Mouse (Mus musculus) neural tube, embryonic 12.5 days (tissue): ENCODE measurements at regions not wholly inside any gene's neighbourhood (a gene's known extent, or its start where the extent isn't known, plus 50 kb on each side); places are given as distances from the start of the nearest gene placed in this dataset.

Source experiments
- ATAC-seq: fragments of 200-750 bp; cut with Nextera tagmentation; 2 replicates; pipeline ENCODE4 v1.8.0; 2017; ENCODE audit warnings: low read depth, mild to moderate bottlenecking, moderate TSS enrichment, moderate library complexity; ENCODE audit not compliant: low FRiP score
- H3K27ac ChIP-seq: fragments of 300-500 bp; sonication (generic); 2 replicates; pipeline ENCODE4 v1.5.1; 2016
- H3K27me3 ChIP-seq: fragments of 300-500 bp; sonication (generic); replicated peaks from 2 replicates; pipeline ENCODE4 v1.6.1; 2016; ENCODE audit warnings: mild to moderate bottlenecking
- H3K36me3 ChIP-seq: fragments of 300-500 bp; sonication (generic); 2 replicates; pipeline ENCODE4 v1.6.1; 2016; ENCODE audit warnings: mild to moderate bottlenecking
- H3K4me1 ChIP-seq: fragments of 300-500 bp; sonication (generic); 2 replicates; pipeline ENCODE4 v1.6.1; 2016
- H3K4me2 ChIP-seq: fragments of 300-500 bp; sonication (generic); replicated peaks from 2 replicates; pipeline ENCODE4 v1.6.1; 2016; ENCODE audit warnings: mild to moderate bottlenecking
- H3K4me3 ChIP-seq: fragments of 300-500 bp; sonication (generic); 2 replicates; pipeline ENCODE4 v1.5.1; 2016
- H3K9ac ChIP-seq: fragments of 300-500 bp; sonication (generic); 2 replicates; pipeline ENCODE4 v1.6.1; 2016; ENCODE audit warnings: mild to moderate bottlenecking
- H3K9me3 ChIP-seq: fragments of 300-500 bp; sonication (generic); 2 replicates; pipeline ENCODE4 v1.6.1; 2016; ENCODE audit warnings: mild to moderate bottlenecking
- whole genome bisulfite sequencing: fragments of 180-500 bp; shearing (Covaris S2); methylation state at CpG from one replicate; pipeline ENCODE4 v1.1.7; 2016; 5-methylcytosine and 5-hydroxymethylcytosine counted together

DNA sequence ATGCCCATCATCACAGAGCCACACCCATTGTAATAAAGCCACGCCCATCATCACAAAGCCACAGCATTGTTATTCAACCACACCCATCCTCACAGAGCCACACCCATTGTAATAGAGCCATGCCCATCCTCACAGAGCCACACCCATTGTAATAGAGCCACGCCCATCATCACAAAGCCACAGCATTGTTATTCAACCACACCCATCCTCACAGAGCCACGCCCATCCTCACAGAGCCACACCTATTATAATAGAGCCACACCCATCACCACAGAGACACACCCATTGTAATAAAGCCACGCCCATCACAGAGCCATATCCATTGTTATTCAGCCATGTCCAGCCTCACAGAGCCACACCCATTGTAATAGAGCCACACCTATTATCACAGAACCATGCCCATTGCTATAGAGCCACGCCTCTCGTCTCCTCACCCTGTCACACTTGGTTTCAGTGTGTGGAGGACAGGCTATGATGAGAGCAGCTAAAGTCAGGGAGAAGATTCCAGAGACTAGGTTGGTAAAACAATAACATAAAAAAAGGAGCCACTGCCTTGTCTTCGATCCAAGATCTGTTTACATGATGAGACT, 85.6 kb downstream of the Gxylt1 start:
- Histone ChIP-seq H3K27me3 (no peaks in the 10 kb centered on the region), H3K9ac (no peak overlapping the region), H3K9me3 (peaks cover 3% of the 10 kb centered on the region; the same call in 1 of the 2 replicates), H3K4me1 (no peaks in the 10 kb centered on the region; the same call in 1 of the 2 replicates), H3K4me2 (no peak overlapping the region), H3K4me3 (no peak overlapping the region), H3K36me3 (no peaks in the 10 kb centered on the region), H3K27ac (no peak overlapping the region)
- ATAC-seq, result no peak
- 90% methylated on average over 7 of the region's 7 CpGs for WGBS

DNA sequence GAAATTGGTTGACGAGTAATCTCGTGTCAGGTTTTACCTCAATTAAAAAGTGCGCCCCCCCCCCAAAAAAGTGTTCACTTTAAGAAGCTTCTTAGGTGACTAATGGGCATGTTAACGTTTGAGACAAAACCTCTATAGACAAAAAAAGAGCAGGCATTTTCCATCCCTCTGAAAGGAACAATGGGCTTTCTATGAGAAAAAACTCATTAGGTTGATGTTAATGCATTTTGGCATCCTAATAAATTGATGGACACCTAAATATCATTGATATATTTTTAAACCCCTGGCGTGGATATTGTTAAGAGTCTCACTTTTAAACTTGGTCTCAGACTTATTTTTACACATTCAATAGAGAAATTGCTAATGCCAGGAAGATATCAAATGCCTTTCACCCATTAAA, 98.8 kb downstream of the Gxylt1 start:
- H3K9ac ChIP-seq, result no peak overlapping the region
- H3K4me1 ChIP-seq, result no peaks in the 10 kb centered on the region
- H3K9me3 ChIP-seq, result no peaks in the 10 kb centered on the region
- no peaks in the 10 kb centered on the region for H3K36me3 ChIP-seq
- no peak overlapping the region for H3K4me2 ChIP-seq
- ATAC-seq, result no peak
- 82% methylated on average over 5 of the region's 5 CpGs for WGBS
- no peaks in the 10 kb centered on the region for H3K27me3 ChIP-seq
- no peak overlapping the region for H3K27ac ChIP-seq
- H3K4me3 ChIP-seq, result no peak overlapping the region

DNA sequence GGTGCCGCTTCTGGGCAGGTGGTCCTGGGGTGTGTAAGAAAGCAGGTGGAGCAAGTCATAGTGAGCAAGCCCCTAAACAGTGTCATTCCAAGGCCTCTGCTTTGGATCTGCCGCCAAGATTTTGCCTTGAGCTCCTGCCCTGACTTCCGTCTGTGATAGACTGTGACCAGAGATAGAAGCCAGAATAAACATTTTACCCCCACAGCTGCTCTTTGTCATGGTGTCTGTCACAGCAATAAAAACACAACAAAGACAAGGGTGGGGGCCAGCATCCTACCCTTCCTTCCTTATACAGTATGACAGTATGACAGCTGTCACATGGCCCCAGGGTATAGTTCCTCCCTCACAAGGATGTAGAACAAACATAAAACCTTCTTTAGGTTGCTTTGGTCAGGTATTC, 106.2 kb downstream of the Gxylt1 start:
- no peaks in the 10 kb centered on the region for H3K4me1 ChIP-seq
- no peak for ATAC-seq
- no peaks in the 10 kb centered on the region for H3K27me3 ChIP-seq
- H3K9me3 ChIP-seq, result no peaks in the 10 kb centered on the region
- H3K4me3 ChIP-seq, result no peak overlapping the region
- no peak overlapping the region for H3K9ac ChIP-seq
- WGBS, result 81% methylated on average over 3 of the region's 3 CpGs
- no peak overlapping the region for H3K4me2 ChIP-seq
- H3K27ac ChIP-seq, result no peak overlapping the region
- no peaks in the 10 kb centered on the region for H3K36me3 ChIP-seq

DNA sequence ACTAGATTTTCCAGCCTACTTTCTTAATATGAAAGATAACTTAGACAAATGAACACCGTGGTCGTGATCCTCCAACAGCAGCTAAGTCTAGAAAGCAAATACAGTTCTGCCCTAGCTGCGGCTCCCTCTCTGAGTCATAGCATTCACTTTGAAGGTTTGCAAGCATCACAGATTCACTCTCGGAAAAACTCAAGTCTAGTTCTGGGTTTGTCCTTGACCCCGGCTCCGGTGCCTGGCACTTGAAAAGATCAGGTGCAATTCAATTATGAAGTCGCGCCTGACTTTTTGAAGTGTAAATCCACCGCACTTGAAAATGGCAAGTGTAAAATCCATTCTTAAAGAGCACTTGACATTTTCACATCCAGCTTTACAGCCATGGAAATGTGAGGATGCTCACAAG, 107.5 kb downstream of the Gxylt1 start:
- ATAC-seq, result no peak
- Histone ChIP-seq H3K4me3 (no peak overlapping the region), H3K9me3 (no peaks in the 10 kb centered on the region), H3K4me1 (peaks cover 2% of the 10 kb centered on the region), H3K4me2 (no peak overlapping the region), H3K27ac (no peak overlapping the region), H3K9ac (no peak overlapping the region), H3K27me3 (no peaks in the 10 kb centered on the region), H3K36me3 (no peaks in the 10 kb centered on the region)
- WGBS, result 90% methylated on average over 9 of the region's 9 CpGs

DNA sequence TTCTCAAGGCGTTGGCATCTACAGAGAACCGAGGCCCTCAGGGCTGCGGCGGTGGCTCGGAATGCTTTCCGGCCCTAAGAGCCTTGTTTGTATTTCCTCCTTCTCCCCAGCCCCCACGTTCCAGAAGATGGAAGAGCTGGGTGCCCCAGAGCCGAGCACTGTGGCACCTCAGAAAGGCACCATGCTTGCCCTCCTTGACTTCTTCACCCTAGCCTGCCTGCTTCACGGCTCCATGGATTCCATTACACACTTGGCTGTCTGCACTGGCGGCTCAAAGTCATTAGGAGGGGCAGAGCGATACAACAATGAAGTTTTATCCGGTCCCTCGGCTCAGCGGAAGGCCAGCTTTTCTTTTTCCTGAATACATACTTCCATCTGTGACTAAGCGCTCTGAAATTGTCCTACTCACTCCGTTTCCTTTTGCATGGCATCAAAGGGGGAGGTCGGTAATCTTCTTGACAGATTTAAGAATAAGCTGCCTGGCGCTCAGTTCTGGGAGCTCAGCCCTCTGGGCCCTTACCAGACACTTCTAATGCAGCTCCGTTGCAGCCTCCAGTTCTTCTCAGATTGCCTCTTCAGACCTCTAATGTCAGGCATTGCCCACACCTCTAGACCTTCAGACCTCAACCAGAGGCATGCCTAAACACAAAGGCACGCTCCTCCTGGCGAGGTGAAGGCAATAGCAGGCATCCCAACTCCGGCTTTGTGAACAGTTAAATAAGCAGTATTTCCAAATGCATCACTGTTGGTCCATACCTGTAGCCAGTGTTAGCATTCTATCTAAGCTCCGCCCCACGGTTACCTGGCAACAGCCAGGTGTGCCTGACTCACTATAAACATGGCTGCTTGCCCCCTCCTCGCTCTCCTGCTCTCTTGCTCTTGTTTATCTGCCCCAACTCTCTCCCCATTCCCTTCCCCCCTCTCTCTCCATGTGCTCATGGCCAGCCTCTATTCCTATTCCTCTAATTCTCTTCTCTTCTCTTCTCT, 112.8 kb downstream of the Gxylt1 start:
- 0 out of 2 replicates have a peak, but pooled peaks have one; percentile 25 for ATAC-seq

DNA sequence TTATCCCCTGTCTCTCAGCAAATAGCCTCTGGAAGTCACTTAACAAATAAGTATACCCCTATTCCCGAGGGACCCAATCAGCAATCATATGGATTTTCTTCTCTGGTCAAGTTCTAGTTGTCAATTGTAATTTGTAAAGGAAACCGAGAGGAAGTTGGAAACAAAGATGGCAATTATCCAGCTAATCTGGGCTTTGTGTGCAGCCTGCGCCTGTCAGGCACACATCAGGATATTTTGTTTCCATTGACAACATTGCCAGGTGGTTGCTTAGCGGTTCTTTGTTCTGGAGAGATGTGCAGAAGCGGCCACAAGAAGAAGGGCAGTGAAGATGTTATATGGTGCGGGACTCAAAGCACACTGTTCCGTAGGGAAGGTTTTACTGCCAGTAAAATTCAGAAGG, 113.7 kb downstream of the Gxylt1 start:
- H3K4me3 ChIP-seq, result no peak overlapping the region
- no peaks in the 10 kb centered on the region for H3K27me3 ChIP-seq
- no peak overlapping the region for H3K4me2 ChIP-seq
- no peaks in the 10 kb centered on the region for H3K36me3 ChIP-seq
- H3K4me1 ChIP-seq, result peaks cover 11% of the 10 kb centered on the region
- no peak for ATAC-seq
- no peak overlapping the region for H3K27ac ChIP-seq
- H3K9ac ChIP-seq, result no peak overlapping the region
- 65% methylated on average over 7 of the region's 7 CpGs for WGBS
- H3K9me3 ChIP-seq, result no peaks in the 10 kb centered on the region

More for the DNA sequence above, 112.8 kb downstream of the Gxylt1 start:
- WGBS, result 61% methylated on average over 25 of the region's 25 CpGs
- Histone ChIP-seq H3K9ac (no peak overlapping the region), H3K27ac (no peak overlapping the region), H3K27me3 (no peaks in the 10 kb centered on the region), H3K4me3 (no peak overlapping the region), H3K9me3 (no peaks in the 10 kb centered on the region), H3K4me1 (peaks cover 11% of the 10 kb centered on the region), H3K4me2 (peak overlapping the region; percentile 2), H3K36me3 (no peaks in the 10 kb centered on the region)

DNA sequence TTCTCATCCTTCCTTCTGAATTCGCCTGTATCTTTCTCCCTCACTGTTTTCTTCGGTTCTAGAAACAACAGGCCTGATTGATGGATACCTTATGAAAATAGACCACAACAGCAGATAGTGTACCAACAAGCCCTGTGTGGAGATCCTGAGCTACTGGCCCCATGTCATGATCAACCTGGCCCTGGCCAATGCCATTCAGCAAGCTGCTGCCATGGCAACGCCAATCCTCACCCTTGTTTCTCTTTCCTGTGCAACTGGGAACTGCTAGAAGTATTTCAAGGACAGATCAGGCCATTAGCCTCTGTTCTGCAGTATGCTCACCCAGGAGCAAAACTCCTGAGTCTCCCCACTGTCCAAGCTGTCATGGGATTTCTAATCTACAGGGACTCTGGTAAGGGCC, 119.2 kb downstream of the Gxylt1 start:
- ATAC-seq, result no peak

DNA sequence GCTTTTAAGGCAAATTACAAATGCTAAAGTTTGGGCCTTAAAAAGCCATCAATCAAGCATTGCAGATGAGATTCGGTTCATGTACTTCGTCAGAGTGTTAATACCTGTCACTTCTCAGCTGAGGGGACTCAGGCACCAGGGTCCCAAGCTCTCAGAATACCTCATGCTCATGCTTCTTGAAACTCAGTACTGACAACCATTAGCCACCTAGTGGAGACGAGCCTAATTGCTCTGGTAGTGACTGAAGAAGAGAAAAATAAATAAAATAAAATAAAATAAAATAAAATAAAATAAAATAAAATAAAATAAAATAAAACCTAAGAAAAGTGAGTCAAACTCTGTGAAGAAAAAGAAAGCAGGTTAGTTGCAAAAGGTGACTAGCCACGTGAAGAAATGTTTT, 121.0 kb downstream of the Gxylt1 start:
- H3K4me1 ChIP-seq, result no peaks in the 10 kb centered on the region
- 62% methylated on average over 4 of the region's 4 CpGs for WGBS
- no peak for ATAC-seq
- H3K27ac ChIP-seq, result no peak overlapping the region
- H3K4me3 ChIP-seq, result no peak overlapping the region
- no peaks in the 10 kb centered on the region for H3K9me3 ChIP-seq
- no peak overlapping the region for H3K4me2 ChIP-seq
- no peaks in the 10 kb centered on the region for H3K36me3 ChIP-seq
- no peak overlapping the region for H3K9ac ChIP-seq
- H3K27me3 ChIP-seq, result no peaks in the 10 kb centered on the region

More for the DNA sequence above, 119.2 kb downstream of the Gxylt1 start:
- 83% methylated on average over 3 of the region's 3 CpGs for WGBS
- Histone ChIP-seq H3K4me3 (no peak overlapping the region), H3K36me3 (no peaks in the 10 kb centered on the region), H3K27ac (no peak overlapping the region), H3K9me3 (no peaks in the 10 kb centered on the region), H3K27me3 (no peaks in the 10 kb centered on the region), H3K9ac (no peak overlapping the region), H3K4me1 (no peaks in the 10 kb centered on the region), H3K4me2 (no peak overlapping the region)

DNA sequence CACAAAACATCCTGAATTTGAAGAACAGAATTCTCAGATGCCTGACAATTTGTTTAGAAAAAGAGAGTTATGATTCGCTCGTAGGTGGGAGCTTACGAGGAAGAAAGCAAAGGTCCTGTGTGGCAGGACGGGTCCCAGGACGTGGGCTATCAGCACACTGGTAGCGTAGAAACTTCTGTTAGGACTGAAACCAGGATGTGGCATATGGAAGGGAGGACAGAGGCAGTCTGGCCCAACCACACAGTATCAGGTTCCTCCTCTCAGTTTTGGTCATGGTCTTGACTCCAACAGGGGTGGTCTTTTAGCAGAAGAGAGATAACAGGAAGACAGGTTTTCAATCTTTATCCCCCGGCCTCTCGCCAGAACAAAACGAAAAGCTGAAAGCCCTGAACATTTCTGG, 130.1 kb downstream of the Gxylt1 start:
- Histone ChIP-seq H3K4me2 (no peak overlapping the region), H3K9ac (no peak overlapping the region), H3K4me1 (no peaks in the 10 kb centered on the region), H3K9me3 (no peaks in the 10 kb centered on the region), H3K27ac (no peak overlapping the region), H3K27me3 (no peaks in the 10 kb centered on the region), H3K4me3 (no peak overlapping the region), H3K36me3 (no peaks in the 10 kb centered on the region)
- WGBS, result 87% methylated on average over 9 of the region's 9 CpGs
- no peak for ATAC-seq

DNA sequence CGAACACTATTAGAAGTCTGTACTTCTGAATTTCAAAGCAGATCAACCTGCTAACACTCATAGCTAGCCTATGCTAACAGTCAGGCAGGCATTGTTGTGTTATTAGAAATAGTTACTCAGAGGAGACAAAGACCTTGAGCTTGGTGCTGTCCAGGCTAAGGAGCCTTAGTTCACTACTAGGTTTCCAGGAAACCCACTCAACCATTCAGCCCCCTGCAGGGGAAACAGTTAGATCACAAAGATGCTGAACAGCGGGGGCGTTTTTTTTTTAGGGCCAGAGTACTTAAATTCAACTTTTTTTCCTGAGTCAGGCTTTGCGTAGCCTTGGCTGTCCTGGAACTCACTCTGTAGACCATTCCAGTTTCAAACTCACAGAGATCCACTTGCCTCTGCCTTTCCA, 130.7 kb downstream of the Gxylt1 start:
- no peaks in the 10 kb centered on the region for H3K27me3 ChIP-seq
- no peak for ATAC-seq

DNA sequence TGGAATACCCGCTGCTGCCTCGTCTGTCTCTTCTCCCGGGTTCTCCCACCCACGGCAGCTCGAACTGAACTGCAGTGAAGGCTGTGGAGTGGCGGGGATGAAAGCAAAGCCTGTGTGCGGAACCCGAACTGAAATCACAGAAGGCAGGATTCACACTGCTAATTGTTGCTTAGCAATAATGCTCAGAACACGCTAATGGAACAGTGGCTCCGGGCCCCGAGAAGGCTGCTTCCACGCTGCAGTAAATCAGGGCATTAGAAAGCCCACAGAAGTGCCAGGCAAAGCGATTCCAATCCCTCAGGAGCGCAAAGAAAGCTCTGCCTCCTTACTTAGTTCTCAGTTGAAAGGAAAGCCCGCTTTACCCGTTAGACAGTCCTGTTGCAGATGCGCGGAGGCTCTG, 141.6 kb downstream of the Gxylt1 start:
- ATAC-seq, result no peak
- H3K4me3 ChIP-seq, result no peak overlapping the region
- peaks cover 8% of the 10 kb centered on the region; the same call in 1 of the 2 replicates for H3K4me1 ChIP-seq
- no peaks in the 10 kb centered on the region for H3K9me3 ChIP-seq
- H3K27ac ChIP-seq, result no peak overlapping the region
- H3K36me3 ChIP-seq, result no peaks in the 10 kb centered on the region
- no peaks in the 10 kb centered on the region for H3K27me3 ChIP-seq
- H3K9ac ChIP-seq, result no peak overlapping the region
- 54% methylated on average over 18 of the region's 18 CpGs for WGBS
- peak overlapping the region; percentile 47 for H3K4me2 ChIP-seq

More for the DNA sequence above, 130.7 kb downstream of the Gxylt1 start:
- Histone ChIP-seq H3K36me3 (no peaks in the 10 kb centered on the region), H3K27ac (no peak overlapping the region), H3K4me3 (no peak overlapping the region), H3K4me2 (no peak overlapping the region), H3K4me1 (no peaks in the 10 kb centered on the region), H3K9me3 (no peaks in the 10 kb centered on the region), H3K9ac (no peak overlapping the region)
- WGBS, result 46% methylated on average over 4 of the region's 4 CpGs

DNA sequence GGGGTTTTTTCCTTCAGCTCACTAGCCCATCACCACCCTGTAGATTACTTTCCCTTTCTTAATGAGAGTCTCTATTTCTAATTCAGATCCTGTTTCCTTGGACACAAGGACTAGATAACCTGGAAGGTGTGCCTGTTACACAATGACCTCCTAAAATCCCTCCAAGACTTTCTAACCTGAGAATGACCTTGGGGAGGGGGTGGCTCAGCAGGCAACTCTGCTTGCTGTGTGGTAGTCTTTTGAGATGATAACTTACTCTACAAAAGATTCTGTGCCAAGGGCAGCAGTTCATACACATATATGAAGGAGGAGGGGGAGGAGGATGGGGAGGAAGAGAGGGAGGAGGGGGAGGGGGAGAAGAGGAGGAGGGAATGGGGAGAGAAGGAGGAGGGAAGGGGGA, 143.9 kb downstream of the Gxylt1 start:
- Histone ChIP-seq H3K27me3 (no peaks in the 10 kb centered on the region), H3K9ac (no peak overlapping the region), H3K9me3 (no peaks in the 10 kb centered on the region), H3K4me1 (peaks cover 8% of the 10 kb centered on the region; the same call in 1 of the 2 replicates), H3K4me3 (no peak overlapping the region), H3K36me3 (no peaks in the 10 kb centered on the region), H3K4me2 (no peak overlapping the region), H3K27ac (no peak overlapping the region)
- no peak for ATAC-seq
